Mouse (Mus musculus) MEL (cell line): ENCODE measurements around the gene Hpd. TPM values are rescaled to one million over a fixed set of nuclear protein-coding genes. Genes with fewer than 3 reads are reported as not detected.

Source experiments
- DNase-seq: peaks from one replicate; pipeline ENCODE4 v3.0.0; 2011; ENCODE audit warnings: low read depth, low spot score
- H3K27ac ChIP-seq: 2 replicates; pipeline ENCODE4 v1.5.1; 2012; ENCODE audit warnings: low read depth, mild to moderate bottlenecking, control low read depth, low read length, moderate library complexity; ENCODE audit not compliant: control insufficient read depth
- H3K27me3 ChIP-seq, 2 experiments: fragments of 150-350 bp in 1 of 2; sonication (generic) in 1 of 2; 2 replicates each; pipeline ENCODE4 v1.6.1; 2012; ENCODE audit warnings: low read length in 2 of 2, mild to moderate bottlenecking in 2 of 2, improper control_type of control experiment in 1 of 2, moderate library complexity in 1 of 2; ENCODE audit not compliant: insufficient read depth in 2 of 2, control insufficient read depth in 1 of 2
- H3K36me3 ChIP-seq, 2 experiments: 2 replicates each; pipeline ENCODE4 v1.6.1; 2012 to 2014; ENCODE audit warnings: low read length in 2 of 2, improper control_type of control experiment in 1 of 2, inconsistent platforms in 1 of 2, mild to moderate bottlenecking in 1 of 2; ENCODE audit not compliant: insufficient read depth in 2 of 2, control insufficient read depth in 1 of 2
- H3K4me1 ChIP-seq, 2 experiments: fragments of 150-350 bp in 1 of 2; sonication (generic) in 1 of 2; 2 replicates each; pipeline ENCODE4 v1.6.1; 2012; ENCODE audit warnings: low read length in 2 of 2, improper control_type of control experiment in 1 of 2, mild to moderate bottlenecking in 1 of 2; ENCODE audit not compliant: insufficient read depth in 2 of 2, control insufficient read depth in 1 of 2
- H3K4me3 ChIP-seq, 2 experiments: fragments of 150-350 bp in 1 of 2; sonication (generic) in 1 of 2; 2 replicates each; pipeline ENCODE4 v1.5.1; 2012; ENCODE audit warnings: low read depth in 2 of 2, low read length in 2 of 2, mild to moderate bottlenecking in 2 of 2, moderate library complexity in 2 of 2, control low read depth in 1 of 2, improper control_type of control experiment in 1 of 2; ENCODE audit not compliant: control insufficient read depth in 1 of 2, insufficient read depth in 1 of 2
- H3K79me2 ChIP-seq: 2 replicates; pipeline ENCODE4 v1.6.1; 2012; ENCODE audit warnings: mild to moderate bottlenecking, low read length, moderate library complexity; ENCODE audit not compliant: control insufficient read depth, poor library complexity, insufficient read depth
- H3K9ac ChIP-seq: 2 replicates; pipeline ENCODE4 v1.6.1; 2012; ENCODE audit warnings: low read depth, mild to moderate bottlenecking, control low read depth, low read length, moderate library complexity; ENCODE audit not compliant: control insufficient read depth, poor library complexity, severe bottlenecking
- H3K9me3 ChIP-seq: fragments of 150-350 bp; sonication (generic); replicated peaks from 2 replicates; pipeline ENCODE4 v1.6.1; 2012; ENCODE audit warnings: mild to moderate bottlenecking, low read length, improper control_type of control experiment, moderate library complexity; ENCODE audit not compliant: insufficient read depth
- CHD1 ChIP-seq: IDR thresholded peaks from 2 replicates; pipeline ENCODE4 v1.6.1; 2012; ENCODE audit warnings: low read depth, mild to moderate bottlenecking, inconsistent platforms, low read length, improper control_type of control experiment
- CHD2 ChIP-seq: IDR thresholded peaks from 2 replicates; pipeline ENCODE4 v1.6.1; 2011; ENCODE audit warnings: low read length, improper control_type of control experiment
- E2F4 ChIP-seq: IDR thresholded peaks from 2 replicates; pipeline ENCODE4 v1.6.1; 2011; ENCODE audit warnings: low read depth, low read length, improper control_type of control experiment, borderline replicate concordance
- EP300 ChIP-seq, 2 experiments: IDR thresholded peaks; 2 replicates each; pipeline ENCODE4 v1.6.1; 2011; ENCODE audit warnings: improper control_type of control experiment in 2 of 2, low read length in 2 of 2, low read depth in 1 of 2, mild to moderate bottlenecking in 1 of 2
- ETS1 ChIP-seq: IDR thresholded peaks from 2 replicates; pipeline ENCODE4 v1.6.1; 2012; ENCODE audit warnings: low read depth, mild to moderate bottlenecking, inconsistent platforms, low read length, improper control_type of control experiment, moderate library complexity
- MAFK ChIP-seq: IDR thresholded peaks from 2 replicates; pipeline ENCODE4 v1.6.1; 2011; ENCODE audit warnings: low read depth, mild to moderate bottlenecking, low read length, improper control_type of control experiment, borderline replicate concordance
- MAX ChIP-seq: IDR thresholded peaks from 2 replicates; pipeline ENCODE4 v1.6.1; 2011; ENCODE audit warnings: low read length, improper control_type of control experiment
- MXI1 ChIP-seq: IDR thresholded peaks from 2 replicates; pipeline ENCODE4 v1.6.1; 2011; ENCODE audit warnings: mild to moderate bottlenecking, low read depth, low read length, improper control_type of control experiment
- POLR2A ChIP-seq, 2 experiments: IDR thresholded peaks; 2 replicates each; pipeline ENCODE4 v1.6.1; 2011 to 2012; ENCODE audit warnings: low read length in 2 of 2, mild to moderate bottlenecking in 2 of 2, control low read depth in 1 of 2, improper control_type of control experiment in 1 of 2, low read depth in 1 of 2, moderate library complexity in 1 of 2; ENCODE audit not compliant: control insufficient read depth in 1 of 2, insufficient read depth in 1 of 2, poor library complexity in 1 of 2
- POLR2AphosphoS5 ChIP-seq: IDR thresholded peaks from 2 replicates; pipeline ENCODE4 v1.6.1; 2012; ENCODE audit warnings: low read depth, borderline replicate concordance, mild to moderate bottlenecking, inconsistent platforms, low read length, moderate library complexity, mixed read lengths
- RCOR1 ChIP-seq: IDR thresholded peaks from 2 replicates; pipeline ENCODE4 v1.6.1; 2012; ENCODE audit warnings: low read depth, mild to moderate bottlenecking, inconsistent platforms, low read length, improper control_type of control experiment
- TBP ChIP-seq: IDR thresholded peaks from 2 replicates; pipeline ENCODE4 v1.8.0; 2011; ENCODE audit warnings: low read depth, low read length, improper control_type of control experiment
- USF1 ChIP-seq: IDR thresholded peaks from 2 replicates; pipeline ENCODE4 v1.6.1; 2014; ENCODE audit warnings: low read depth, mild to moderate bottlenecking, inconsistent platforms, low read length, improper control_type of control experiment, moderate library complexity
- USF2 ChIP-seq, 2 experiments: IDR thresholded peaks; 2 replicates each; pipeline ENCODE4 v1.6.1; 2011 to 2012; ENCODE audit warnings: improper control_type of control experiment in 2 of 2, low read length in 2 of 2, borderline replicate concordance in 1 of 2, inconsistent platforms in 1 of 2, low read depth in 1 of 2, mild to moderate bottlenecking in 1 of 2; ENCODE audit not compliant: insufficient read depth in 1 of 2
- ZC3H11A ChIP-seq: IDR thresholded peaks from 2 replicates; pipeline ENCODE4 v1.6.1; 2012; ENCODE audit warnings: low read depth, mild to moderate bottlenecking, inconsistent platforms, low read length, improper control_type of control experiment
- ZKSCAN1 ChIP-seq: IDR thresholded peaks from 2 replicates; pipeline ENCODE4 v1.6.1; 2012; ENCODE audit warnings: low read depth, mild to moderate bottlenecking, inconsistent platforms, low read length, improper control_type of control experiment, moderate library complexity
- polyA plus RNA-seq, 2 experiments: library from polyadenylated mRNA; stranded (reverse) in 1 of 2; unstranded in 1 of 2; fragments of >175 nt in 1 of 2; fragments of >200 nt in 1 of 2; gene quantifications; 2 replicates each; pipeline versions ENCODE4 v1.2.1 to v1.2.4; 2012; ENCODE audit warnings: low replicate concordance in 2 of 2, low read depth in 1 of 2; ENCODE audit not compliant: insufficient read length in 2 of 2, insufficient read depth in 1 of 2, missing spikeins in 1 of 2
- total RNA-seq: library from RNA; depleted of rRNA; stranded (reverse); fragments of 300-350 nt; gene quantifications from 2 replicates; pipeline ENCODE4 v1.2.3, GENCODE M21; 2012

Hpd gene
- total and polyA plus RNA-seq, 3 experiments, result not detected

DNA sequence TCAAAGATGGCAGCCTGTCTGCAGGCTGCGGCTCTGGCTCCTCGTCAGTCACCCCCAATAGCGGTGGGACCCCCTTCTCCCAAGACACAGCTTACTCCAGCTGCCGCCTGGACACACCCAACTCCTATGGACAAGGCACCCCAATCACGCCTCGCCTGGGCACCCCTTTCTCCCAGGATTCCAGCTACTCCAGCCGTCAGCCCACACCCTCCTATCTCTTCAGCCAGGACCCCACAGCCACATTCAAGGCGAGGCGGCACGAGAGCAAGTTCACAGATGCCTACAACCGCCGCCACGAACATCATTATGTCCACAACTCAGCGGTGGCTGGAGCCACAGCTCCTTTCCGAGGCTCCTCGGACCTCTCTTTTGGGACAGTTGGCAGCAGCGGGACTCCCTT, 35.0 kb downstream of the Hpd start:
- Histone ChIP-seq H3K9me3 (no peaks in the 10 kb centered on the region), H3K79me2 (peaks cover 70% of the 10 kb centered on the region), H3K9ac (no peak overlapping the region), H3K4me1 (peaks cover 0 to 21% of the 10 kb centered on the region in 2 experiments; a peak in 3 of 4 replicates), H3K4me3 (no peak overlapping the region), H3K27ac (no peak overlapping the region), H3K27me3 (no peaks in the 10 kb centered on the region), H3K36me3 (peaks cover 2 to 26% of the 10 kb centered on the region in 2 experiments; a peak in 3 of 4 replicates)
- DNase-seq, result no peak
- no peak for TF ChIP-seq MAFK
- no peak for TF ChIP-seq POLR2AphosphoS5
- no peak for TF ChIP-seq ZC3H11A
- TF ChIP-seq CHD2, result no peak
- TF ChIP-seq MAX, result no peak
- TF ChIP-seq USF1, result no peak

DNA sequence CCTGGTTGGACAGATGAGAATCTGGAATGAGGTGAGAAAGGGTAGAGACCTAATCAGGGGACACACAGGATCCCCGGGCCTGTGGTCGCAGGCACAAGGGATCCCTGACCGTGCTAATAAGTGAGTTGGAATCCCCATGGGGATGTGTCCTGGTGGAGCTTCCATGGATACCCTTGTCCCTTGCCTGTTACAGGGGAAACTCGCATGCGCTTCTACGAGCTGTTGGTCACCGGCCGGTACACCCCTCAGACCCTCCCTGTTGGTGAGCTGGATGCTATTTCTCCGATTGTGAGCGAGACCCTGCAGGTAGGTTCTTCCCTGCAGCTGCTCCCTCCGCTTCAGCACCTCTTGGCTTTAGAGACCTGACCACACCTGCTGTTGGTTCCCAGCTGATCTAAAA, 36.2 kb downstream of the Hpd start:
- H3K9me3 ChIP-seq, result no peaks in the 10 kb centered on the region
- peaks cover 79% of the 10 kb centered on the region for H3K79me2 ChIP-seq
- H3K27ac ChIP-seq, result no peak overlapping the region
- TF ChIP-seq CHD1 (no peak), MXI1 (no peak), EP300 (IDR thresholded peaks at IDR 0.05; ENCODE audit: low read depth in 1 of 2, low read length in 2 of 2) (no peak), E2F4 (no peak), USF2 (IDR thresholded peaks at IDR 0.05; ENCODE audit: borderline replicate concordance in 1 of 2, insufficient read depth in 1 of 2, low read depth in 1 of 2, low read length in 2 of 2) (no peak), ETS1 (no peak), ZKSCAN1 (no peak), TBP (no peak), RCOR1 (no peak), POLR2A (IDR thresholded peaks at IDR 0.05; ENCODE audit: control insufficient read depth in 1 of 2, insufficient read depth in 1 of 2, low read depth in 1 of 2, low read length in 2 of 2, poor library complexity in 1 of 2) (no peak), CHD2 (no peak)
- TF ChIP-seq, all 39 proteins: peak for 0
- H3K27me3 ChIP-seq, result no peaks in the 10 kb centered on the region
- H3K9ac ChIP-seq, result no peak overlapping the region
- DNase-seq, result no peak
- peaks cover 0 to 21% of the 10 kb centered on the region in 2 experiments; a peak in 3 of 4 replicates for H3K4me1 ChIP-seq
- H3K4me3 ChIP-seq, result no peak overlapping the region
- H3K36me3 ChIP-seq, result peaks cover 2 to 25% of the 10 kb centered on the region in 2 experiments; a peak in 3 of 4 replicates
